Mouse (Mus musculus) megakaryocyte, embryonic 14.5 days (primary cell): ENCODE data around the gene Tyw3. TPM values are rescaled to one million over a fixed set of nuclear protein-coding genes. Genes with fewer than 3 reads are reported as not detected.

Experiments used
- H3K27me3 ChIP-seq: replicated peaks from 2 replicates; pipeline ENCODE3; 2012; ENCODE audit warnings: inconsistent platforms
- H3K36me3 ChIP-seq: replicated peaks from 2 replicates; pipeline ENCODE3; 2012; ENCODE audit warnings: low read length, inconsistent platforms, mixed read lengths
- H3K4me1 ChIP-seq: 2 replicates; pipeline ENCODE4 v1.6.1; 2012; ENCODE audit warnings: inconsistent platforms
- H3K4me3 ChIP-seq: replicated peaks from 2 replicates; pipeline ENCODE3; 2012; ENCODE audit warnings: moderate library complexity, mild to moderate bottlenecking, inconsistent platforms
- H3K9me3 ChIP-seq: 2 replicates; pipeline ENCODE4 v1.6.1; 2012; ENCODE audit warnings: inconsistent platforms
- FLI1 ChIP-seq: IDR thresholded peaks from 2 replicates; pipeline ENCODE4 v1.6.1; 2012; ENCODE audit warnings: low read length, inconsistent platforms, mixed read lengths
- GATA1 ChIP-seq: IDR thresholded peaks from 3 replicates; pipeline ENCODE4 v1.6.1; 2012; ENCODE audit warnings: mixed read lengths, low read length, inconsistent platforms, borderline replicate concordance
- polyA plus RNA-seq: library from polyadenylated mRNA; stranded (reverse); fragments of >175 nt; gene quantifications from 2 replicates; pipeline ENCODE4 v1.2.3, GENCODE M21; 2012; ENCODE audit warnings: low replicate concordance; ENCODE audit not compliant: insufficient read depth

Tyw3 gene
- polyA plus RNA-seq, 1 experiment = 1.3 TPM

DNA sequence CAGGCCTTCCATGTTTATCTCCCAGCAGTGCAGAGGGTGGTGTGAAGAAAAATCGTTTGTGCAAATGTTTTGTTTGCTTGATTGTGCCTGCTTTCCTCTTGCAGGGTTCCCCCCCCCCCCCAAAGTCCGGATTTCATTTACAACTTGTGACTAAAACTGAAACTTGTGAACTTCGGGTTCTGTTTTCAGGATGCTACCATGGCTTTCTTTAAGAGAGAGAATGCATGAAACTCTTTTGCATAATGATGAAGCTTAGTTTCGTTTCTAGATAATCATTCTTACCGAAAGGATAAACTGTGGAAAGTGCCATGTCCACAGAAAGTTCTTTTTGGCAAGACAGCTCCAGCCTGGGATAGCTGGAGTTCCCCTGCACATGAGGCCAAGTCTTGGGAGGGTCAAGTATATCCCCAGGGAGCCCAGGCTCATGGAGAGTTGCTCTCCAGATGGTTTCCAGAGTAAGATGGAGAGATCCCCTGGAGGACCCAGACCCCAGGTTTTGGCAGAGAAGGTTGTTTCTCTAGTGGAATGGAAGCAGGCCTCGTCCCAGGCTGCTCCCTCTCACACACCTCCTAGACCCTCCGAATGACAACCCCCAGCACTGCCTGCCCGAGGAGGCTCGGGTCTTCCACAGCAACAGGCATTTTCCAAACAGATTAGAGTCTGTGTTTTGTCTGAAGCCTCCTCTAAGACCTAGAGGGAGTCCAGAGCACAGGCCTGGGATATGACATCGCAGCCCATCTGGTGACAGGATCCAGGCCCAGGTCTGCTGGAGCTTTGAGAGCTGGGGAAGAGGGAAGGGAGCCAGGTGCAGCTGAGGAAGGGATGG lies 56.6 kb downstream of the Tyw3 start:
- H3K4me1 ChIP-seq = no peaks in the 10 kb centered on the region
- TF ChIP-seq GATA1 (no peak), FLI1 (no peak)
- H3K4me3 ChIP-seq = no peak overlapping the region

DNA sequence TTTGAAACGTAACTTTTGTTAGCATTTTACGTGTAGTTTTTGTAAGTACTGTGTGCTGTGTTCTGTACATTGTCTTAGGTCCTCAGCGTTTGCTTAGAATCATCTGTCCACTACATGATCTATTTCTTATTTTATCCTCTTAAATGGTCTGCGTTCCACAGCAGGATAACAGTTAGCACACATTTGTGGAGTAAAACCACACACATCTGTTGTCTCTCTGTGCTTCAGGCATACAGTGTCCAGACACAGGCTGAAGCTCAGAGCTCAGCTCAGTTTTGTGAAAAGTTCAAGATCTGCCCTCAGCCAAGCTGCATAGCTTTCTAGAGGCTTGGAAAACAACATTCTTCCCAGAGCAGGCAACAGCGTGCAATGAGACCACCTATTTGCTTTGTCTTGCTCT lies 60.8 kb downstream of the Tyw3 start:
- Histone ChIP-seq H3K4me1 (no peaks in the 10 kb centered on the region), H3K9me3 (no peaks in the 10 kb centered on the region), H3K36me3 (no peaks in the 10 kb centered on the region), H3K27me3 (no peaks in the 10 kb centered on the region), H3K4me3 (no peak overlapping the region)
- TF ChIP-seq FLI1 = no peak
- no peak for TF ChIP-seq GATA1

More for the DNA sequence above, 56.6 kb downstream of the Tyw3 start:
- H3K9me3 ChIP-seq = peaks cover 3% of the 10 kb centered on the region; the same call in 1 of the 2 replicates
- H3K36me3 ChIP-seq = no peaks in the 10 kb centered on the region
- H3K27me3 ChIP-seq = no peaks in the 10 kb centered on the region

DNA sequence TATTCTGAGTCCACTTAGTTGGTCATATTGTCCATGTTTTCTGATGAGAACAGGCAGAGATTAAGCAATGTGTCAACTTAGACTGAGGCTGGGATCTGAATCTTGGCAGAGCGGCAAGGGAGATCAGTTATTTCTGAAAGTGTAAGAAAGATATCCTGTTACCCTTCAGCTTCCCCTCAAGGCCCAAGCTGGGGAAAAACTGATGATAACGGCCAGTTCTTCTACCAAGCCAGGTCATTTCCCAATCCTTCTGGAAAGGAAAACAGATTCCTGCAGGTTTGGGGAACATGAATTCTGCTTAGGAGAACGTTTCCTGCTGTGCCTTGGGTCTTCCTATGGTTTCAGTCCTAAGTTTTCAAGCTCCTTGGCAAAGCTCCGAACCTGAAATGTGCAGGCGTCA lies 63.7 kb downstream of the Tyw3 start:
- Histone ChIP-seq H3K4me3 (no peak overlapping the region), H3K9me3 (peaks cover 3% of the 10 kb centered on the region), H3K36me3 (no peaks in the 10 kb centered on the region), H3K4me1 (no peaks in the 10 kb centered on the region), H3K27me3 (no peaks in the 10 kb centered on the region)
- TF ChIP-seq FLI1 = no peak
- TF ChIP-seq GATA1 = no peak

DNA sequence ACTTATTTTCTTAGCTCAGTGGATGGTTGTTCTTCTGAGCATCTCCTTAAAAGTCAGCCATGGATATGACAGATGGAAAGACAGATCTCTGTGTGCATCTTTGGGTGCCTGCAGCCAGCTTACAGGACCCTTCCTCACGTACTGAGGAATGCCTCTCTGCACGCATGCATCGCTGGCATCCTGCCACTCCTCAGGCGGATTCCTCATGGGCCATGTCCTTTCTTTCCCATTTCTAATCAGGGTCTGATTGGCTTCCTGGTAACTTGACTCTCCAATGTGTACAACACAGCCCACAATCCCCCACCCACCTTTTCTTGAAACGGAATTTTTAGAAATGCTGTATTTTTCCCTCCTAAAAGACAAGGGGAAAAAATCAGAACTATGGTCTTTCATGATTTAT lies 67.9 kb downstream of the Tyw3 start:
- H3K4me3 ChIP-seq = no peak overlapping the region

DNA sequence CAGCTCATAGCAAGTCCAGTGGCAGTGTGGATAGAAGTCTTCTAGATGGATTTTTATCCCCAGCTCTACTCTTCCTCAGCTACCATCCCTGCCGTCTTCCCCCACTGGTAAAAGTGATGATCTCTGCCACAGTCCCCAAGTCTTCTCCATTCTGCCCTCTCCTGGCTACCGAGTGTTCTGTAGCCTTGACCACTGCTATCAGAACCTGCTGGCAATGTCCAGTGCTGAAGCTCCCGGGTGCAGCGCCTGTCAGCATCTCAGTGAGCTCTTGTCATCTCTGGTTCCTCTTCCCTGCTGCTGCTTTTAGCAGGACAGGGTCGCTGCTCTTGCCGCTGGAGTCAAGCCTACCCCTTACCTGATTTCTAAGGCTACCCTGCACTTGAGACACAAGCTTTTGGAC lies 70.3 kb downstream of the Tyw3 start:
- no peaks in the 10 kb centered on the region for H3K36me3 ChIP-seq
- H3K27me3 ChIP-seq = no peaks in the 10 kb centered on the region
- no peak overlapping the region for H3K4me3 ChIP-seq
- no peak for TF ChIP-seq FLI1
- no peak for TF ChIP-seq GATA1
- peaks cover 23% of the 10 kb centered on the region for H3K9me3 ChIP-seq
- H3K4me1 ChIP-seq = no peaks in the 10 kb centered on the region

More for the DNA sequence above, 67.9 kb downstream of the Tyw3 start:
- no peaks in the 10 kb centered on the region for H3K27me3 ChIP-seq
- TF ChIP-seq FLI1 = no peak
- TF ChIP-seq GATA1 = no peak
- H3K4me1 ChIP-seq = no peaks in the 10 kb centered on the region
- H3K9me3 ChIP-seq = peaks cover 12% of the 10 kb centered on the region
- H3K36me3 ChIP-seq = no peaks in the 10 kb centered on the region

Other genes starting within 250 kb of the Tyw3 start
- gene Cryz, start 393 bp downstream of the Tyw3 start, polyA plus RNA-seq = 1.9 and 5.4 TPM in 2 replicates
- not detected in 2 replicates for gene Erich3, start 66.8 kb upstream of the Tyw3 start, polyA plus RNA-seq